Mouse (Mus musculus): ENCODE data around the gene Car3. TPM values are rescaled to one million over a fixed set of nuclear protein-coding genes. Genes with fewer than 3 reads are reported as not detected.
A peak's percentile ranks its signal among the peaks of the same experiment; 100 is the strongest.

The Car3 gene
- polyA plus RNA-seq, 1 experiment from 2014 or later = 2.1 TPM

DNA sequence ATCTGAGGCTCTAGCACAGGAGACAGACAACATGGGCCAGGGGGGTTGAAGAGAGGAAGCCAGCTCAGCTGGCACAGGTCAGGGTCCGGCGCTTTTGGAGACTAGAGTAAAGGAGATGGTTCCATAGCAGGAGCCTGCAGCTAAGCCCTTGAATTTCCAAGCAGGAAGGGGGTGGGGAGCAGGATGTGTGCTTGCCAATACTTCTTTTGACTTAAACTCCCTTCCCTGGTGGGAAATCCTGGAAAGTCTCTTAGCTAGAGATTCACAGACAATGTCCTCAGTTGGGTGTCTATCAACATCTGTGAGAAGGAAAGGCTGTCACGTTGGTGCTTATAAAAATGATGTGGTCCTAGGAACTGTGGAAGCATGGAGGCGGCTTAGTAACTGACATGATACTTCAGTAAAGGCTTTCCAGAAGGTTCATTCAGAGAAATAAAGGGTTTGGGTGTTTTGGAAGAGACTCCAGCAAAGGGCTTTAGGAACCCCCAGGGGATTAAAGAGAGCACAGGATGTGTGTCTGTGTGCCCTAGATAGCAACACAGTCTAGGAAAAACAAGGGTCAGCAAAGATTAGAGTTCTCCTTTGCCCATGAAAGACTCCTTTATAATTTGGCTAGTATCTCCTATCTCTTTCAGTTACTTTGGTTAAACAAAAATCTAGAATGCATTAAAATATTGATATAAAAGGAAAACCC, 26.6 kb downstream of the Car3 start:
- H3K27ac ChIP-seq (replicated peaks) = no peak overlapping the region
- 49% methylated on average over 4 of the region's 4 CpGs for WGBS

DNA sequence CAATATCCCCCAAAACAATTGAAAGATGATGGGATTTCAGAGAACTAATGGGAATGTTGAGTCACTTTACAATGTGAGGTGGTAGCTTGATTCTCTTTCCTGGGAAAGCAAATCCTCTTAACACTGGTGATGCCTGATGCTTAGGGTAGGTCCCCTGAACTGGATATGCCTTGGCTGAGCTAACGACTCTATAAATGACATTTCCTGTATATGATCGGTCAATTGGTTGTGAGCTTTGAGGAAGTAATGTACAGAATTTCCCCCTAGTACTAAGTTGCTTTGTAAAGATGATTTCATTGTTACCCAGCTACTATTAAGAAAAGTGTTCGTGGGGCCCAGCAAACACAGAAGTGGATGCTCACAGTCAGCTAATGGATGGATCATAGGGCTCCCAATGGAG, 29.7 kb downstream of the Car3 start:
- H3K4me2 ChIP-seq (replicated peaks) = no peak overlapping the region
- H3K27me3 ChIP-seq = no peaks in the 10 kb centered on the region
- no peak for ATAC-seq (replicated peaks)

More for the DNA sequence above, 26.6 kb downstream of the Car3 start:
- peaks cover 6% of the 10 kb centered on the region; the same call in 1 of the 2 replicates for H3K4me1 ChIP-seq
- 0 out of 2 replicates have a peak overlapping the region, but pooled peaks have one; percentile 8 for H3K4me2 ChIP-seq (replicated peaks)
- H3K9me3 ChIP-seq = no peaks in the 10 kb centered on the region
- no peak overlapping the region for H3K9ac ChIP-seq (replicated peaks)
- no peaks in the 10 kb centered on the region for H3K36me3 ChIP-seq
- ATAC-seq (replicated peaks) = no peak
- H3K4me3 ChIP-seq = no peak overlapping the region
- no peaks in the 10 kb centered on the region for H3K27me3 ChIP-seq

DNA sequence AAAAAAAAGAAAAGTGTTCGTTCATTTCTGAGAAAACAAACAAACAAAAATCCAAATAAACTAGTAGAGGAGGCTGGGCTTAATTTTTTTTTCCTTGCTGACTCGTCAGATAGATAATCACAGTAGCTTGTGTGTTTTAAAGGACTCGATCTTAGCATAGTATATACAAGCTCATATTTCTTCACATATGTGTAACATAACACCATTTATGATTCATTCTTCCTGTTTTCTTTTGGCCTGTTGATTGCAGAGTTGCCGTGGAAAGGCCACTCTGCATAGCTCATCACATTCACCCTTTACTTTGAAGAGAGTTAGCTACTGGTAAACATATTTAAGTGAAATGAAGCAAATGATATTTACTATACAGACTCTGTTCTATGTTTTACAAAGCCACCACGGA, 30.4 kb downstream of the Car3 start:
- Histone ChIP-seq H3K36me3 (no peaks in the 10 kb centered on the region), H3K4me3 (no peak overlapping the region), H3K4me2 (replicated peaks) (no peak overlapping the region), H3K27ac (replicated peaks) (no peak overlapping the region), H3K27me3 (no peaks in the 10 kb centered on the region), H3K9me3 (no peaks in the 10 kb centered on the region), H3K4me1 (no peaks in the 10 kb centered on the region), H3K9ac (replicated peaks) (no peak overlapping the region)
- no peak for ATAC-seq (replicated peaks)
- 76% methylated on average over 5 of the region's 5 CpGs for WGBS

More for the DNA sequence above, 29.7 kb downstream of the Car3 start:
- no peak overlapping the region for H3K9ac ChIP-seq (replicated peaks)
- WGBS = 85% methylated on average over 3 of the region's 3 CpGs
- H3K4me3 ChIP-seq = no peak overlapping the region
- no peaks in the 10 kb centered on the region for H3K4me1 ChIP-seq
- no peaks in the 10 kb centered on the region for H3K9me3 ChIP-seq
- H3K36me3 ChIP-seq = no peaks in the 10 kb centered on the region
- H3K27ac ChIP-seq (replicated peaks) = no peak overlapping the region

DNA sequence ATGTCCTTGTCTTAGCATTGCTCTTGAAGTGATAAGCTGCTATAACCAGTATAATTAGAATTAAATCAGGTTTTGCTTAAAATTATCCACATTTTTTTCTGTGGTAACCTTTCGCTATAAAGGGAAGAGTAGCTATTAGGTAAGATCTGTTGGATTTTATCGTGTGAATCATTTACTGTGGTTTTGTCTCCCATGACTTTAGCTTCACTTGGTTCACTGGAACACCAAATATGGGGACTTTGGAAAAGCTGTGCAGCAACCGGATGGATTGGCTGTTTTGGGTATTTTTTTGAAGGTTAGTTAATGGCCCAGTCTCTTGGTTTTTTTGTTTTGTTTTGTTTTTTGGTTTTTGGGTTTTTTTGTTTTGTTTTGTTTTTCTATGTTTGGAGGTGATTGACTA, 32.0 kb downstream of the Car3 start:
- H3K27ac ChIP-seq (replicated peaks) = no peak overlapping the region
- no peak overlapping the region for H3K4me2 ChIP-seq (replicated peaks)
- no peaks in the 10 kb centered on the region for H3K36me3 ChIP-seq
- 96% methylated on average over 3 of the region's 3 CpGs for WGBS
- H3K27me3 ChIP-seq = no peaks in the 10 kb centered on the region
- H3K9me3 ChIP-seq = no peaks in the 10 kb centered on the region
- no peak overlapping the region for H3K9ac ChIP-seq (replicated peaks)
- no peak overlapping the region for H3K4me3 ChIP-seq
- no peaks in the 10 kb centered on the region for H3K4me1 ChIP-seq
- no peak for ATAC-seq (replicated peaks)

DNA sequence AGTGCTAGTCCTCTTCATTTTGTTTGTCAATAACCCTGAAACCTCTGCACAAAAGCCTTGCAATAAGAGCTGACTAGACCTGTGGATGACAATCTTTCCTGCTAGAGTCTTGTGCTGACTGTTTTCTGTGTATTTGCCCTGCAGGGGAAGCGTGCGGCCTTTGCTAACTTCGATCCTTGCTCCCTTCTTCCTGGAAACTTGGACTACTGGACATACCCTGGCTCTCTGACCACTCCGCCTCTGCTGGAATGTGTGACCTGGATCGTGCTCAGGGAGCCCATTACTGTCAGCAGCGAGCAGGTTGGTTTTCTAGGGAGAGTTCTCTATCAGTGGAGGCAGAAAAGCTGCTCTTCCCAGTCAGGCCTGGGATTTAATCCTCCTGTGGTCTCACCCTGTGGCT, 34.5 kb downstream of the Car3 start:
- no peak overlapping the region for H3K4me2 ChIP-seq (replicated peaks)
- no peaks in the 10 kb centered on the region for H3K4me1 ChIP-seq
- H3K4me3 ChIP-seq = no peak overlapping the region
- ATAC-seq (replicated peaks) = no peak
- WGBS = 80% methylated on average over 6 of the region's 6 CpGs
- no peak overlapping the region for H3K27ac ChIP-seq (replicated peaks)
- no peaks in the 10 kb centered on the region for H3K36me3 ChIP-seq
- H3K9me3 ChIP-seq = no peaks in the 10 kb centered on the region
- H3K9ac ChIP-seq (replicated peaks) = no peak overlapping the region
- H3K27me3 ChIP-seq = no peaks in the 10 kb centered on the region

DNA sequence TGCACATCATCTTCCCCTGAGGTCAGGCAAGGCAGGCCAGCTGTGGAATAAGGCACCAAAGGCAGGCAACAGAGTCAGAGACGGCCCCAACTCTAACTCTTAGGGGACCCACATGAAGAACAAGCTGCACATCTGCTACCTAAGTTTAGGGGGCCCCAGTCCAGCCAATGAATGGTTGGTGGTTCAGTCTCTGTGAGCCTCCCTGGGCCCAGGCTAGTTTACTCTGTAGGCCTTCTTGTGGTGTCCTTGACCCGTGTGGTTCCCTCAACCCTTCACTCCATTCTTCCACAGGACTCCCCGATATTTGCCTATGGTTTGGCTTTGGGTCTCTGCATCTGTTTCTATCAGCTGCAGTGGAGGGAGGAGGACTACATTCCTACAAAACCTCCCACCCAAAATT, 40.1 kb downstream of the Car3 start:
- Histone ChIP-seq H3K36me3 (no peaks in the 10 kb centered on the region), H3K4me3 (no peak overlapping the region), H3K27me3 (no peaks in the 10 kb centered on the region), H3K9ac (replicated peaks) (no peak overlapping the region), H3K4me1 (no peaks in the 10 kb centered on the region), H3K9me3 (no peaks in the 10 kb centered on the region), H3K27ac (replicated peaks) (no peak overlapping the region), H3K4me2 (replicated peaks) (no peak overlapping the region)
- 97% methylated on average over 3 of the region's 3 CpGs for WGBS
- no peak for ATAC-seq (replicated peaks)

DNA sequence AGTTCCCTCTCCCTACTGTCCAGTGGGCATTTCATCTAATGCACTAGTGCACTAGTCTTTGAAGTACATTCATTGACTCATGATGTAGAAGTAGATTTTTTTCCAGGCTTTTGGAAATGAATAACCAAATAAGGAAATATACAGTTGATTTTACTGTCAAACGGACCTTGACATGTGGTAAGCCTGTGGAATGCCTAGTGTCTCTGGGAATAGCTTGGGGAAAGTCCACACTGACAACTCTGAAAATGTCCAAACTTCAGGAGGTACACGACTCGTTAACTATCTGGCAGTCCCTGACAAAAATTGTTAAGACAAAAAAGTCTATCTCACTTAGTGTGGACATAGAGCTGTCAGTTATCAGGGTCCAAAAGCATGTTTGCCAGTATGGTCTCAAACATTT, 40.9 kb downstream of the Car3 start:
- H3K4me2 ChIP-seq (replicated peaks) = no peak overlapping the region
- no peak overlapping the region for H3K27ac ChIP-seq (replicated peaks)
- H3K4me1 ChIP-seq = no peaks in the 10 kb centered on the region
- no peak overlapping the region for H3K4me3 ChIP-seq
- H3K27me3 ChIP-seq = no peaks in the 10 kb centered on the region
- no peak overlapping the region for H3K9ac ChIP-seq (replicated peaks)
- H3K36me3 ChIP-seq = no peaks in the 10 kb centered on the region
- no peaks in the 10 kb centered on the region for H3K9me3 ChIP-seq
- 86% methylated on average over 3 of the region's 3 CpGs for WGBS
- no peak for ATAC-seq (replicated peaks)

DNA sequence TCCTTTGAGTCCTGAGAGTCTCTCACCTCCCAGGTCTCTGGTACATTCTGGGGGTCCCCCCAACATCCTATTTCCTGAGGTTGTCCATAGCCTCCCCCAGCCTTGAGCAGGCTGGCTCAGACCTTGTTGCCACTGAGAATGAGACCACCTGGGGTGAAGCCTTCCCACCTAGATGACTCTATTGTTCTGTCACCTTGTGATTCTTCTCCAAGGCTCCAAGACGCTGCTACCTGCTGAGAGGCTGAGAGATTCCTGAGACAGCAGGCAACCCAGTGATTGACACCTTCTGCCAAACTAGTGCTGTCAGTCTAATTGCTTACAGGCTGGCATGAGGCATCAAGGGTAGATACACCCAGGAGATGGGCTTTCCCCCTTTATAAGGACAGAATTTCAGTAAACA, 44.0 kb downstream of the Car3 start:
- Histone ChIP-seq H3K4me1 (no peaks in the 10 kb centered on the region), H3K27ac (replicated peaks) (no peak overlapping the region), H3K9ac (replicated peaks) (no peak overlapping the region), H3K27me3 (no peaks in the 10 kb centered on the region), H3K36me3 (no peaks in the 10 kb centered on the region), H3K4me3 (no peak overlapping the region), H3K4me2 (replicated peaks) (no peak overlapping the region), H3K9me3 (no peaks in the 10 kb centered on the region)
- no peak for ATAC-seq (replicated peaks)
- 43% methylated on average over 1 of the region's 1 CpGs for WGBS

DNA sequence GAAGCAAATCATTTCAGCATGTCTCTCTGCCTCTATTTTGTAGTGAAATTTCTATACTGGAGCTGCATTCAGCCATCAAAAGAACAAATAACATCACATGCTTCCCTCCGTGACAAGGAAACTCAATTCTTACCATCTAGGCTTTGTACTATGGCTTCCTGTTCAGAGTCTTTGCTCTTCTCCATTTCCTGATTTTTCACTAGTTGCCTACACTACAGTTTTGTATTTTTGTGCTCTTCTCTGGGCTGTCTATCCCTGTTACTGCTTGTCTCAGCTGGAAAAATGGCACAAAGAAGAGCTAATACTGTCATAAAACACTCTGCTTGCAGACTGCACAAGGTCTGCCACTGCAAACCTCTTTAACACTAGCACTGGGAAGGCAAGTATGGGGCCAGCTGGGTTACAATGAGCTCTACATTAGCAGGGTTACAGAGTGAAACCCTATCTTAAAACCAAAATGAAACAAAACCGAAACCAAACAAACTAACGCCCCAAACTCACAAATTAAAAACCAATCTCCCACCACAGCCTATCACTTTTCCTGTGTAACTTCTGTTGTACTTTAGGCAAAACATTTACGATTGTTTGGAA, 48.8 kb downstream of the Car3 start:
- H3K27ac ChIP-seq (replicated peaks) = no peak overlapping the region
- H3K9ac ChIP-seq (replicated peaks) = no peak overlapping the region
- ATAC-seq (replicated peaks) = no peak
- H3K36me3 ChIP-seq = no peaks in the 10 kb centered on the region
- H3K4me1 ChIP-seq = no peaks in the 10 kb centered on the region
- no peaks in the 10 kb centered on the region for H3K9me3 ChIP-seq
- WGBS = 92% methylated on average over 4 of the region's 4 CpGs
- H3K4me2 ChIP-seq (replicated peaks) = no peak overlapping the region
- no peaks in the 10 kb centered on the region for H3K27me3 ChIP-seq
- no peak overlapping the region for H3K4me3 ChIP-seq

DNA sequence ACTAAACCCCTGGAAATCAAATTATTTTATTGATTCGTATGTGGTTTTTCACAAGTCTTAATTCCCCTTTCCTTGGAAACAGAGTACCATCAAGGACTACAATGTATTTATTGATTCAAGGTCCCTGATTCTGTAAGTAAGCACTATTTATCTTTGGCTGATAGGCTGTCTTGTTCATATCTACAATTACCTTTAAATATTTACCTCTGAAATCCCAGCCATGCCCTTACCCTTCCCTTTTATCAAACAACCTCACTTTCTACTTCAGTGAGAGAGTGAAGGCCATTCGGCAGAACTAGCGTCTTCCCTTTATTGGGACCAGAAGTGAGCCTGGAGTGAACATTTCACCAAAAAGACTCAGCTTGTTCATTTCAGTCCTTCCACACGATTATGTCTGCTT, 50.5 kb downstream of the Car3 start:
- Histone ChIP-seq H3K4me3 (no peak overlapping the region), H3K36me3 (no peaks in the 10 kb centered on the region), H3K4me2 (replicated peaks) (no peak overlapping the region), H3K4me1 (no peaks in the 10 kb centered on the region), H3K27ac (replicated peaks) (no peak overlapping the region), H3K9ac (replicated peaks) (no peak overlapping the region), H3K9me3 (no peaks in the 10 kb centered on the region), H3K27me3 (no peaks in the 10 kb centered on the region)
- ATAC-seq (replicated peaks) = no peak
- WGBS = 94% methylated on average over 4 of the region's 4 CpGs

DNA sequence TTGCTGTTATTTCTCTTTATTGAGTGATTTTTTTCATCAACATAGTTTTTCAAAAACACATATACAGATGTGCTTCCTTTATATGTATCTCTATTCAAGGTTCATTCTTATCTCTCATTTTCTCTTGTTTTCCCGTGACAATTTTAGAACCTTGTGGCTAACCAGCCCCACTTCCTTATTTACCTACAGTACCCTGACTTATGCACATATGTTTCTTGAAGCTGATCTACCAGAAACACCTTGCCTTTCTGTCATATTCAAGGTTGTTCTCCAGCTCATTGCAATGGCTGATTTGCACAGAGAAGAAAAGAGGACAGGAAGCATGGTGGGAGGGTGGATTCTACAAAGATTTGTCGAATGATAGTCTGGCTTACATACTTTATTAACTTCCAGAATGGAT, 52.0 kb downstream of the Car3 start:
- Histone ChIP-seq H3K9me3 (no peaks in the 10 kb centered on the region), H3K9ac (replicated peaks) (no peak overlapping the region), H3K27ac (replicated peaks) (no peak overlapping the region), H3K4me2 (replicated peaks) (no peak overlapping the region), H3K4me3 (no peak overlapping the region), H3K4me1 (no peaks in the 10 kb centered on the region), H3K36me3 (no peaks in the 10 kb centered on the region), H3K27me3 (no peaks in the 10 kb centered on the region)
- WGBS = 90% methylated on average over 2 of the region's 2 CpGs
- no peak for ATAC-seq (replicated peaks)

DNA sequence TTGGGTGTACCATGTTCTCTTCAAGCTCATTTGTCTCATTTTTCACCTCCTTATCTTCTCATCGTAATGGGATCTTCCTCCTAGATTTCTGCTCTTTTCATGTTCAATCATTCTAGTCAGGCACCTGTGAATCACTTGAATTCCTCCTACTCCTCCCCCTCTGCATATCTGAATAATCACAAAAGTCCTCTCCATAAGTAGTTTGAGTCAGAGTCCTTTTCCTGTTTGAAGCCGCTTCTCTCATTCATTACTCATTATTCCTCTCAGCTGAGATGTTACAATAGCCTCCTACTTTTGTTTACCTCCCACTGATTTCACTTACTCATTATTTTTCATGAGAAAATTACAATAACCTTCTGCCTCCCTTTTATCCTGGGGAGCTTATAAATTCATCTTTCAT, 53.9 kb downstream of the Car3 start:
- ATAC-seq (replicated peaks) = no peak
- H3K4me3 ChIP-seq = no peak overlapping the region
- no peaks in the 10 kb centered on the region for H3K36me3 ChIP-seq
- no peak overlapping the region for H3K4me2 ChIP-seq (replicated peaks)
- H3K9me3 ChIP-seq = no peaks in the 10 kb centered on the region
- H3K9ac ChIP-seq (replicated peaks) = no peak overlapping the region
- no peak overlapping the region for H3K27ac ChIP-seq (replicated peaks)
- 22% methylated on average over 2 of the region's 2 CpGs for WGBS
- H3K27me3 ChIP-seq = no peaks in the 10 kb centered on the region
- H3K4me1 ChIP-seq = no peaks in the 10 kb centered on the region
